Mouse (Mus musculus): ENCODE results near the gene Ly6f. TPM values are rescaled to one million over a fixed set of nuclear protein-coding genes. Genes with fewer than 3 reads are reported as not detected.

Ly6f gene
- polyA plus RNA-seq (2015; fragmentation: Nextera tagmentation; extraction: Ambion mirVana): not detected in 2 replicates

- no peak within 1 kb of the TSS for H3K4me3 ChIP-seq (ENCODE audit: low read depth, low read length)
- H3K9ac ChIP-seq (replicated peaks; ENCODE audit: low read depth): no peak within 1 kb of the TSS
- TF ChIP-seq CTCF (IDR thresholded peaks at IDR 0.05) (no peak), EP300 (IDR thresholded peaks at IDR 0.05) (no peak)
- H3K27me3 ChIP-seq (replicated peaks; ENCODE audit: insufficient read depth, low read length): no peaks in the 10 kb centered on the region
- H3K36me3 ChIP-seq (ENCODE audit: insufficient read depth, low read length): no peaks in the 10 kb centered on the region
- ATAC-seq (no peak), DNase-seq (ENCODE audit: low spot score) (no peak)
- H3K4me2 ChIP-seq (replicated peaks; ENCODE audit: low read depth, low read length): no peak within 1 kb of the TSS
- H3K9me3 ChIP-seq (ENCODE audit: low read length): no peaks in the 10 kb centered on the region
- H3K27ac ChIP-seq (ENCODE audit: low read length): no peak within 1 kb of the TSS
- no peaks in the 10 kb centered on the region for H3K4me1 ChIP-seq (ENCODE audit: insufficient read depth, low read depth, low read length)
Observed at GRCm38 (mm10) chr15:75268121-75268520, at the start of gene Ly6f. Gene Ly6f, plus strand, starts transcription at chr15:75268421.

GRCm38 (mm10) chr15:75221942-75222341, 46.3 kb upstream of the Ly6f start:
- no peak for ATAC-seq
- H3K36me3 ChIP-seq (ENCODE audit: insufficient read depth, low read length): no peaks in the 10 kb centered on the region
- H3K27ac ChIP-seq (ENCODE audit: low read length): no peak overlapping the region
- H3K4me1 ChIP-seq (ENCODE audit: insufficient read depth, low read depth, low read length): no peaks in the 10 kb centered on the region
- no peak overlapping the region for H3K4me3 ChIP-seq (ENCODE audit: low read depth, low read length)
- no peak overlapping the region for H3K9ac ChIP-seq (replicated peaks; ENCODE audit: low read depth)
- H3K9me3 ChIP-seq (ENCODE audit: low read length): no peaks in the 10 kb centered on the region
- TF ChIP-seq EP300 (IDR thresholded peaks at IDR 0.05) (no peak), CTCF (IDR thresholded peaks at IDR 0.05) (no peak)
- H3K4me2 ChIP-seq (replicated peaks; ENCODE audit: low read depth, low read length): no peak overlapping the region
- H3K27me3 ChIP-seq (replicated peaks; ENCODE audit: insufficient read depth, low read length): no peaks in the 10 kb centered on the region
- no peak for DNase-seq (ENCODE audit: low spot score)

GRCm38 (mm10) chr15:75237736-75238288, 30.4 kb upstream of the Ly6f start:
- no peaks in the 10 kb centered on the region for H3K36me3 ChIP-seq (ENCODE audit: insufficient read depth, low read length)
- H3K9ac ChIP-seq (replicated peaks; ENCODE audit: low read depth): no peak overlapping the region
- DNase-seq (ENCODE audit: low spot score): no peak
- 82% methylated on average over 3 of the region's 3 CpGs for WGBS
- H3K4me1 ChIP-seq (ENCODE audit: insufficient read depth, low read depth, low read length): no peaks in the 10 kb centered on the region
- H3K9me3 ChIP-seq (ENCODE audit: low read length): no peaks in the 10 kb centered on the region
- H3K27ac ChIP-seq (ENCODE audit: low read length): no peak overlapping the region
- H3K27me3 ChIP-seq (replicated peaks; ENCODE audit: insufficient read depth, low read length): no peaks in the 10 kb centered on the region
- no peak overlapping the region for H3K4me3 ChIP-seq (ENCODE audit: low read depth, low read length)
- no peak for ATAC-seq
- H3K4me2 ChIP-seq (replicated peaks; ENCODE audit: low read depth, low read length): no peak overlapping the region
- no peak for TF ChIP-seq CTCF (IDR thresholded peaks at IDR 0.05)
- TF ChIP-seq EP300 (IDR thresholded peaks at IDR 0.05): no peak

- Histone ChIP-seq H3K4me1 (ENCODE audit: insufficient read depth, low read depth, low read length) (no peaks in the 10 kb centered on the region), H3K9ac (replicated peaks; ENCODE audit: low read depth) (no peak overlapping the region), H3K27me3 (replicated peaks; ENCODE audit: insufficient read depth, low read length) (no peaks in the 10 kb centered on the region), H3K27ac (ENCODE audit: low read length) (no peak overlapping the region), H3K9me3 (ENCODE audit: low read length) (no peaks in the 10 kb centered on the region), H3K36me3 (ENCODE audit: insufficient read depth, low read length) (no peaks in the 10 kb centered on the region), H3K4me2 (replicated peaks; ENCODE audit: low read depth, low read length) (no peak overlapping the region), H3K4me3 (ENCODE audit: low read depth, low read length) (no peak overlapping the region)
- ATAC-seq: no peak
- 61% methylated on average over 2 of the region's 2 CpGs for WGBS
- DNase-seq (ENCODE audit: low spot score): no peak
- TF ChIP-seq CTCF (IDR thresholded peaks at IDR 0.05) (no peak), EP300 (IDR thresholded peaks at IDR 0.05) (no peak)
Observed at GRCm38 (mm10) chr15:75240558-75240957, 27.7 kb upstream of the Ly6f start.

- Histone ChIP-seq H3K27ac (ENCODE audit: low read length) (no peak overlapping the region), H3K27me3 (replicated peaks; ENCODE audit: insufficient read depth, low read length) (no peaks in the 10 kb centered on the region), H3K4me3 (ENCODE audit: low read depth, low read length) (no peak overlapping the region), H3K36me3 (ENCODE audit: insufficient read depth, low read length) (no peaks in the 10 kb centered on the region), H3K4me1 (ENCODE audit: insufficient read depth, low read depth, low read length) (no peaks in the 10 kb centered on the region), H3K9me3 (ENCODE audit: low read length) (no peaks in the 10 kb centered on the region), H3K9ac (replicated peaks; ENCODE audit: low read depth) (no peak overlapping the region), H3K4me2 (replicated peaks; ENCODE audit: low read depth, low read length) (no peak overlapping the region)
- no peak for ATAC-seq
- DNase-seq (ENCODE audit: low spot score): no peak
- 60% methylated on average over 3 of the region's 3 CpGs for WGBS
- TF ChIP-seq CTCF (IDR thresholded peaks at IDR 0.05): no peak
- TF ChIP-seq EP300 (IDR thresholded peaks at IDR 0.05): no peak
Observed at GRCm38 (mm10) chr15:75242756-75243640, 25.2 kb upstream of the Ly6f start.

- Histone ChIP-seq H3K9ac (replicated peaks; ENCODE audit: low read depth) (no peak overlapping the region), H3K27ac (ENCODE audit: low read length) (no peak overlapping the region)
Observed at GRCm38 (mm10) chr15:75254671-75255070, 13.6 kb upstream of the Ly6f start.

More at GRCm38 (mm10) chr15:75254671-75255070, 13.6 kb upstream of the Ly6f start:
- H3K36me3 ChIP-seq (ENCODE audit: insufficient read depth, low read length): no peaks in the 10 kb centered on the region
- TF ChIP-seq EP300 (IDR thresholded peaks at IDR 0.05) (no peak), CTCF (IDR thresholded peaks at IDR 0.05) (no peak)
- no peaks in the 10 kb centered on the region for H3K9me3 ChIP-seq (ENCODE audit: low read length)
- ATAC-seq (no peak), DNase-seq (ENCODE audit: low spot score) (no peak)
- 73% methylated on average over 3 of the region's 3 CpGs for WGBS
- H3K4me3 ChIP-seq (ENCODE audit: low read depth, low read length): no peak overlapping the region
- no peaks in the 10 kb centered on the region for H3K27me3 ChIP-seq (replicated peaks; ENCODE audit: insufficient read depth, low read length)
- no peaks in the 10 kb centered on the region for H3K4me1 ChIP-seq (ENCODE audit: insufficient read depth, low read depth, low read length)
- no peak overlapping the region for H3K4me2 ChIP-seq (replicated peaks; ENCODE audit: low read depth, low read length)

All from lung, postnatal 0 days (tissue).